Mouse (Mus musculus) stomach, postnatal 0 days (tissue): ENCODE measurements around the gene Lpp.

Source experiments
- CTCF ChIP-seq: IDR thresholded peaks from 2 replicates; pipeline ENCODE4 v1.5.1; 2016; ENCODE audit warnings: antibody characterized with exemption, low read depth, mild to moderate bottlenecking, moderate library complexity
- EP300 ChIP-seq: optimal IDR thresholded peaks from 2 replicates; pipeline ENCODE3; 2016; ENCODE audit warnings: antibody characterized with exemption

- TF ChIP-seq EP300 = no peak
- TF ChIP-seq CTCF = no peak
Measured at GRCm38 (mm10) chr16:24535221-24535620, 141.9 kb downstream of the Lpp start.
